Mouse (Mus musculus) right cerebral cortex, postnatal 14 days (tissue): ENCODE measurements around the gene Relt.

Source experiments
- DNase-seq: peaks from one replicate; pipeline ENCODE4 v3.0.0; 2022

Relt gene

DNA sequence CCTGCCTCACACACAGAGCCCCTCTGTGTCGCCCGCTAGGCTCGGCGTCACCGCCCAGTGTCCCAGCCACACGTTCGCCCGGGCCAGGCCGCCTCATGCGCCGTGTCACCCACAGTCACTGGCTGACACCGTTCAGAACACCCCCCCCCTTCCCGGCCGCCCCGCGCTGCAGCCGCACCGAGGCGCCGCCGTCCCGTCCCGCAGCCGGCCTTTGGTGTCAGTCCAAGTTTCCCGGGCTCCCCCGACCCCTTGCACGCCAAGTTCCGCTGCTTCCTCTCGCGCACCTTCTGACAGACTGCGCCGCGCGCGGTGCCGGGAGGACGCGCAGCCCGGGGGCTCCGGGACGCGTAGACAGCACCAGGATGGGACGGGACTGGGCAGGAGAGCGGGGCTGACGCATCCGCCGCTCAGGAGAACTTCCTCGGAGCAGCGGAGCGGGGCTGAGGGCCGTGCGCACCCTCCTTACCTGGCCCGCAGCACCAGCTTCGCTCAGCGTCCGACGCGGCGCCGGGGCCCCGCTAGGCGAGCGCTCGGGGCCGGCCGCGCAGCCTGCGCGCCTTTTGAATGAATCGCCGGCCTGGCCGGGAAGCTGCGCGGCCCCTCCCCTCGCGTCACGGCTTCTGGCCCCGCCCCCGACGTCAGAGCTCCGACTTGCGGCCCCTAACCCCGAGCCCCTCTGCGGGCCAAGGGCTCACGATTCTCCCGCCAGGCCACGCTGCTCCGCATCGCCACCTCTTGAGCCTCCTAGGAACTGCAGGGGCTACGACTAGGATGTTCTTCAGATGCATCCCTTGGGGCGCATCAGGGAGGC lies at the start of gene Relt:
TSS of gene Relt (minus strand) at position 619 of the 811 bp plus-strand sequence.
- DNase-seq: peak; percentile 88

DNA sequence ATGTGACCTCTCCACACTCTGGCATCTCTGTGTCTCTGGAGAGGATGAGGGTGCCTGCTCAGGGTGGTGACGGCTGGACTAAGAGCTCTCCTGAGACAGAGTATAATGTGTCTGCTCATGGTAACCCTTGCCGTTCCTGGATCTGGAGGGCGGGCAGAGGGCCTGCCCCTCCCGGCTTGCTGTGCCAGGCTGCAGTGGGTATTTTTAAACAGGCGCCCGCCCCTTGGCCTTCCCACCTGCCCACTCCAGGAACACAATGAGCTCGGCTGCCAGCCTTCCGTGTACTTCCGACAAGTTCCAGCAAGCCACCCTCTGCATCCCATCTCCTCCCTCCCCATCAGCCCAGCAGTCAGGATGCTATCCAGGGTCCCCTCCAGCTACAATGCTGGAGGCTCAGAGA lies 48.5 kb upstream of the Relt start:
- no peak for DNase-seq

DNA sequence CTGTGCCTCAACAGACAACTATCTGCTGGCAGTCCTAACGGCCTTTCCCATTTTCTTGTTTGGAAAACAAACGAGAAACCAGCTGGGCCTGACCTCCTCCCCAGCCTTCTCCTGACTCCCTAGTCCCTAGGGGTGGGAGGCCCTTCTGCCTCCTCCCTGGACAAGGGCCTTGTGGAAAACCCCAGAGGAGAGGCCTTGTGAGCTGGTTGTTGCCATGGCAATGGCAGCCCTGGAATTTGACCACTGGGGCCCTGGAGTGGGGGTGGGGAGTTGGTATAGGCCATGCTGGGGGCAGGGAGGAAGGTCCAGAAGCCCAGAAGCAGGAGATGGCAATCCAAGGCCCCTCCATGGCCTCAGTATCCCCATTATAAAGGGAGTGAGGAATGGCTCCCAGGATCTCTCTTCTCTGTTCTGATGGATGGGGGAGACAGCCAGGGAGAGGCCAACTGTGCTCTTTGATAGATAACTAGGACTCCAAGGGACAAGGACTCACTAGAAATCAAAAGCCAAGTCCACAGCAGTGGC lies 48.1 kb upstream of the Relt start:
- no peak for DNase-seq

DNA sequence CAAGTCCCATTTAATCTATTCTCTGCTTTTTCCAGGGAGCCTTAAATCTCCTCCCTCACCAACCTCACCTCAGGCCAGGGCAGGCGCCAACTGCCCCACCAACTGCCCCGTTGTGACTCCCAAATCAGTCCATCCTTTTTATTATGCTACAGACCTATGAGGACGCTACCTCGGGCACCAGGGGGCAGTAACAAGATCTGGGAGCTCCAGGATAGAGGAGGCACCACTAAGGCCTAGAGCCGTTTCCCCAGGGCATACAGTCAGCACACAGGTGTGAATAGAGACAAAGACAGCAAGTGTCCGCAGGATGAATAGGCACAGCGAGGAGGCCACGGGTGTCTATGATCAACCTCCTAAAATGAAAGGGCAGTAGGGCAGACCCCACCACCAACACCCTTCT lies 45.3 kb upstream of the Relt start:
- DNase-seq: no peak

DNA sequence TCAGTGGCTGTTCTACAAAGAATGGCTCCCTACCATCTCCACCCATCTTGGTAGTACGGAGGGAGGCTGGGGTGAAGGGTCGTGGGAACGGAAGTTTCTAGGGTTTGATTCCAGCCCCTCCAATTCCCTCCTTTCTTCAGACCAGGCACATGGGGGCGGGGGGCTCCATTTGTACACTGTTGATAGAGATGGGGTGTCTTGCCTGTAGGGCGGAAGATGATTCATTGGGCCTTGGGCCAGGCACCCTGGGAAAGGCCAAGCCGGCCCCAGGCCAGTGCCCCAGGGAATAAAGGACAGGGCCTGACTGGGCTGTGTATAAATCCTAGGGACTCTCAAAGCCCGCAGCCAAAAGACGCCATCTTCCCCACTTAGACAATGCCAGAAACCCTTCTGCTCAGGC lies 44.8 kb upstream of the Relt start:
- DNase-seq: no peak

DNA sequence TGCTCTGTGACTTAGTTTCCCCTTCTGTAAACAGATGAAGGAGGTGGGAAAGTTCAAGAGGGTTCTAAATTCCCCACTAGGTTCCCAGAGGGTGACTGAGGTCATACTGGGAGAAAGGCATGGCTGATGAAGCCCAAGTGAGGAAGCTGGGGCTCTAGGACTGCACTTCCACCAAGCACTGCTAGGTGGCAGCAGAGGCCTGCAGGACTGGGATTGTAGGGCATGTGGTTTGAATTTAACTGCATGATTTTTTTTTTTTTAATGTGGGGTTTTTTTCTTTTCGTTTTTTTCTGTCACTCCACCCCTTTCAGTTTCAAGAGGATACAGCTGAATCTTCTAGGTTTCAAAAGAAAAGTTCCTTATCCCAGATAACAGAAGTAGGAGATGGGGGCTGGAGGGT lies 44.0 kb upstream of the Relt start:
- DNase-seq: peak; percentile 83

DNA sequence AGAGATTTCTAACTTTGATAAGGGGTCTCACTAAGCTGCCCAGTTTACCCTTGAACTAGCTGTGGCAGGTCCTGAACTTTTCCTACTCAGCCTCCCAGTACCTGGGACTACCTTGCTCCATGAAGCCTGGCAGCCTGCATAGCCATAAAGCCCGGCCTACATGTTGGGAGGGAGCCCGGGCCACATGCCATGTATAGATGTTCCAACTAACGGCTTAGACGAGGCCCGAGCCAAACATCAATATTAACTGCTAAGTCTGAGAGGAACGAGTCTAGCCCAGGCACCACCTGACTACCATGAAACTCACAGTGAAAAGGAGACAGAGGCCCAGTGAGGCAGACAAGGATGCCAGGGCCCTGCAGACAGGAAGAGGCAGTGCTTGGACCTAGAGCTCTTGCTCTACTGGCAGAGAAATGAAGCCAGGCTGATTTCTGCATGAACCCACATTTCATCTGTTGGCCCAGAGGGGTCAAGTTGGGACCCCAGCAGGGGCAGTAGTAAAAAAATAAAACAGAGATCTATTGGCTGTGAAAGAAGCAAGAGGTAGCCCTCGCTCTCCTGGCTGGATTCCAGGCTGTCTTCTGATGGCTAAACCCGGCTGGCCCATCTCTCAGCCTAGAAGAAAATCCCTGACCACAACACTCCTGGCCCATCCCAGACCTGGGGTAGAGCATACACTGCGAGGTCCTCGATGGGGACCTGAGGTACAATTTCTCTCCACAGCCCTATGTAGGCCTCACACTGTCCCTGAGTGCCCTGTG lies 43.0 kb upstream of the Relt start:
- DNase-seq: no peak

DNA sequence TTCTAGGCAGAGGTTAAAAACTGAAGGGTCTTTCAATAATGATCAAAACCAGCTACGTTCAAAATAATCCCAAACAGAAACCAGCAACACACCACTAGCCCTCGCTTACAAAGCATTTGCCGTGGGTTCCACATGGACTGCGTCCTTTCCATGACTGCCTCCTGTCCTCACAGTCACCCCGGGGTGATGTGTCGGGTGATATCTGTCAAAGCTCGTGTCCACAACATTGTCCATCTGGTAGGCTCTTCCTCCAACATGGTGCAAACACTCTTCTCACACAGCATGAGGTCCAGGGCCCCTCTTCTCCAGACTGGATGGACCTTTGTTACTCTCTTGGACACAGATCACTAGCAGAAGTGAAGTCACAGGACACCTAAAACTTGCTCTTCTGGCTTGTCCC lies 41.8 kb upstream of the Relt start:
- no peak for DNase-seq

DNA sequence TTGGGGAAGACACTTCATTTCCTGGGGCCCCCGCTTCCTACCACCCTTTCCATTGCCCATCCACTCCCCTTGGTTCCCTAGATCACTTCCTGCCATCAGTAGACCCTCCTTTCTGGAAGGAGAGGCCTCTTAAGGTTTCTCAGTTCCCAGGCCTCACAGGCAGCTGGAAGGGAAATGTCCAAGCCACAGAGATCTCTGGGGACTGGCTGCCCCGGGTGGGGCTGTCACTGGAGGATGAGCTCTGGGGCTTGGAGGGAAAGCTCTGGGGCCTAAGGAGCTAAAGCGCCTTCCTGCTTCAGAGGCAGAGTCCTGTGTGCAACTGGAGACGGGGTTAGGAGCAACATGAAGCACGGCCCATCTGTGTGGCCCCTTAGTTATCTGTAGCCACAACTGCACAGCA lies 41.4 kb upstream of the Relt start:
- no peak for DNase-seq

DNA sequence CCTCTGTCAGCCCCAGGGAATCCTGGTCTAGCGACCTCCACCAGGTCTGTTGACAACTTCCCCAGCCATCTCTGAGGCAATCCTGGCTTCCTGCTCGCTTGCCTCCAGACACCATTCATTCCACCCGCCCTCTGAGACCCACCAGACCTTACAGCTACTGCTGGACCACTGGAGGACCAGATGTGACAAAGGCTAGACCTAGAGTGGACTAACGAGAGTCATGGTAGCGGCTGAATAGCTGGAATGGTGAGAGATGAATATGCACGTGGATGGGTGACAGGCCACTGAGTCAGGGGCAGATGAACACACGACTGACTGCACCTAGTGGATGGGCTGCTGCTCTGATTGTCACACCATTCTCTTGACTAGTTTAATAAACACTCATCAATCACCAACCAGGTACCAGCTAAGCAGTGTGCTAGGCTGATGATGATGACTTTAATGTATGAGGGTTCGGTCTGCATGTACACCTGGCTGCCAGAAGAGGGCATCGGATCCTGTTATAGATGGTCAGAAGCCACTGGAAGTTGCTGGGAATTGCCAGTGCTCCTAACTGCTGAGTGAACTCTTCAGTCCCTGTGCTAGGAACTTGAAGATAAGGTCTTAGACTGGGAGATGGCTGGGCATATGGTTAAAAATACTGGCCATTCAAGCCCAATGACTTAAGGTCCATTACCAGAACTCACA lies 39.3 kb upstream of the Relt start:
- DNase-seq: no peak

DNA sequence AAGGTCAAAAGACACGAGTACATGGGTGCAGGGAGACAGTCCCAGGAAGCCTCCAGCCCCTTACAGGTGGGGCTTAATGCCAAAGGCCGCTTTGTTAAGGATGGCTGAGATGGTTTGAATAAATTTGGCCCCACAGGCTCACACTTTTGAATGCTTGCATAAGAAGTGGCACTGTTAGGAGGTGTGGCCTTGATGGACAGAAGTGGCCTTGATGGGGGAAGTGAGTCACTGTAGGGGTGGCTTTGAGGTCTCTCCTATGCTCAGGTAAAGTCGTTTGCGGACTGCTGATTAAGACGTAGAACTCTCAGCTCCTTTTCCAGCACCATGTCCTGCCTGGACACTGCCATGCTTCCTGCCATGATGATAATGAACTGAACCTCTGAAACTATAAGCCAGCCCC lies 34.6 kb upstream of the Relt start:
- DNase-seq: no peak

DNA sequence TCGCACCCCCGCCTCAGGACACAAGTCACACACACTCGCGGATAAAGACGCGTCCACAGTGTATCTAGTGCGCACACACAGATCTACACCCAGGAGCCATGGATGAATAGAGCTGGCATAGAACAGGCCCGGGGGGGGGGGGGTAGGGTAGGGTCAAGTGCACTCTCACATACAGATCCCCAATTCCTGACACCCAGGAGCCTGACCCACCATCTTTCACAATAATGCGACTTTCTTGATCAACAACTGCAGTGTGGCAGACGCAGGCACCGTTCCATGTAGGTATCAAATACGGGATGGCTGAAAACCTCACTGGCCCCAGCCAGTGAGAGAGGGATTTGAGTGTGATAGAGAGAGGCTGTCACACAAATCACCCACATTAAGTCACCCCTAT lies 31.6 kb upstream of the Relt start:
- DNase-seq: no peak

DNA sequence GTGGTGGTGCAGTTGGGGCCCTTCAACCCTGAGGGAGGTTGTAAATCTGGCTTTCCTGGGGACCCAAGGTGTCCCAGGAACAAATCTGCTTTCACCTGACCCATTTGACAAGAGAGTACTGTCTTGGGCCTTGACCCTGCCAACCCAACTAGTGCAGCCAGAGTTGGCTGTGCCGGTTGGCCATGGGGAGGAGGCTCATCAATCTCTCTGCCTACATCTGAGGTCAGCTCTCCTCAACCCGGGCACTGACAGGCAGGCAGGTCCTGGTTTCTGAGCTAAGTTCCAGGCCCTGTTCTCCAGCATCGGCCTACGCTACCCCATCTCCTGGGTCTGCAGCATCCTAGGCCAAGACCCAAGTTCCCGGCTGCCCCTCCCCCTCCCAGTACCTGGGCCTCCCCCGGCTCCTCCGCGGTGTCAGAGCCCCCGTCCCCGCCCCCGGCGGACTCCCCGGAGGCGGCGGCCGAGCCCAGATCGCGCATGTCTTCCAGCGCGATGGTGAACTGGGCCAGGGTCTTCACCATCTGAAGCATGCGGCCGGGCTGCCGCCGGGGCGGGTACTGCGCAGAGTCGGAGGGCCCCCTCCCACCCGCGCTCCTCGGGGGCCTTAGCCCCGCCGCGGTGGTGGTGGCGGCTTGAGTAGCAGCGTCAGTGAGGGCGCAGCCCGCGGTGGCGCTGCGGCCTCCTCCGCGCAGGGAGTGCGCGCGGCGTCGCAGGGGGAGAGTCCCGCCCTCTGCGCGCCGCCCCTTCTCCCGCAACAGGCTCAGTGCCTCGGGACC lies 31.0 kb upstream of the Relt start:
- peak; percentile 60 for DNase-seq

DNA sequence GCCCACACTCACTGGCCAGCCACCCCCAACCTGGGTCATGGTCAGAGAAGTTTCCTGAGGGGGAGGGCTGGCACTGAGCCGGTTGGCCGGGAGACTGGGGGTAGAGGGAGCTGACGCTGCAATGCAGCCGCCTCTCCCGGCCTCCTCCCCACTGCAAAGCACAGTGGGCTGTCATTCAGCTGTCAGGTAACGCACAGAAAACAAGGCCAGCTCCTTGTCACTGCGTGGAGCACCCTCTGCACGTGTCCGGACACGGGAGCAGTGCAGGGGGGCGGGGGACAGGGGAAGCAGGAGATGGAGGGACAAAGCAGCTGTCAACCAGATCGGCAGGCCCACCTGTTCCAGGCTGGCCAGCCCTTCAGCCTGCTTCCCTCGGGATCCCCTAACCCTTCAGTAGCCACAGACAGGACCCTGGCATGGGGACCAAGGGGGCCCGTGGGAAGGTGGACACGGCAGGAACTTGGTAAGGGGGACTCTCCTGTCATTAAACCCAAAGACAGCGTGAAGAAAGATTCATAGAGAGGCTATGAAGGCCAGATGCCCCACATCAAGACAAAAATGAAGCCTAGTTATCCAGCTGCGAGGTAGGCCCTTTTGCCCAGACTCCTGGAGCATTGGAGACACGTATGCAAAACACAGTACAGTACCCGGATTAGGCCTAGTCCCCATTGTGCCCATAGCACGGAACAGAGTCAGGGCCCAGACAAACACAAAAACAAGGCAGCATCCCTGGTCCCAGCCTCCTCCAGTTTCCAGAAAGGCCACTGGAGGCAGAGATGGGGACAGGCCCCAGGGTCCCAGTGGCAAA lies 30.2 kb upstream of the Relt start:
- peak; percentile 67 for DNase-seq

DNA sequence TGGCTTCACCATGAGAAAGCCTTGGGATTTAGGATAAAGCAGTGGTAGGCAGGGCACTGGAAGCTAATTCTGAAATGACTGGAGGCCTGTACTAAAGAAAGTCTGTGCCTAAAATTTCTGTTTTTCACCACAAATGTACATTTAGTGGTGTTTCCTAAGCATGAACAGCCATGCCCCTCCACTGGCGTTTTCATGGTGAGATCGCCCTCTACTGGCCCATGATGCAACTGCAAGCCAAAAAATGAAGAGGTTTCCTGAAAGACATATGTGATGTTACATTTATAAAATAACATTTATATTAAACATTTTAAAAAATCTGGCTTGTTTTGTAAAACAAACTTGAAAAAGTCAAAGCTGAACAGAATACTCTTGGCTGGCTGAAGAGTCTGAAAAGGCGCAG lies 23.3 kb upstream of the Relt start:
- DNase-seq: no peak

DNA sequence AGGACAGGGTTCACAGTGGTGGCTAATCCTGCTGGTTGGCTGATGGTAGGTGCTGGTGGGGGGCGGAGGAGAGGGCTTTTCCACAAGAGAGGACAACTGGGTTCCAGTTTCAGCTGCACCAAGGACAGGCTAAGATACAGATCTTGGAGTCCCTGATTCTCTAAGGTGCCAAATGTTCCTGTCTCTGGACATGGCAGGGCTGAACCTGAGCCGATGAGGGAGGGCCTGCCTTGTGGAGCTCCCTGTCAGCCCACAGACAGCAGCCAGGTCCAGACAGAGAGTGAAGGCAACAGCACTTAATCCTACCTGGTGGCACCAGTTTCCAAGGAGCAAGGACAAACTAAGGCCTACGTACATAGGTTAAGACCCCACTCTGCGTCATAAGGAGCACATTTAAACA lies 21.2 kb upstream of the Relt start:
- DNase-seq: no peak

DNA sequence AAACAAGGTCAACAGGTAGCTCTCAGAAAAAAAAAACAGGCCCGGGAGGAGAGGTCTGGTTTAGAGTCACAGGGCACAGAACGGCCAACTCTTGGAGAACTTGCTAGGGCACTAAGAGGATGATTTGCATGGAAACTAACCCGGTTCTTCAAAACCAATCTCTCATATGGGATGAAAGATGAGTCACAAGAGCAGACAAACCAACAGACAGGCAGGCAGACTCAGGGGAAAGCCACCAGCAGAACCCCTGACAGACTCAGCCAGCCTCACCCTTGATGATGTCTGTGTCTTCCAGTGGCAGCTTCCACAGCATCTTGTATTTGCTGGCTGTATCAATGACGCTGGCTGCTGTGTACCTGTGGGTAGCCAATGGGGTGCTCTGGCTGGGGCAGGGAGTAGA lies 18.7 kb upstream of the Relt start:
- no peak for DNase-seq

DNA sequence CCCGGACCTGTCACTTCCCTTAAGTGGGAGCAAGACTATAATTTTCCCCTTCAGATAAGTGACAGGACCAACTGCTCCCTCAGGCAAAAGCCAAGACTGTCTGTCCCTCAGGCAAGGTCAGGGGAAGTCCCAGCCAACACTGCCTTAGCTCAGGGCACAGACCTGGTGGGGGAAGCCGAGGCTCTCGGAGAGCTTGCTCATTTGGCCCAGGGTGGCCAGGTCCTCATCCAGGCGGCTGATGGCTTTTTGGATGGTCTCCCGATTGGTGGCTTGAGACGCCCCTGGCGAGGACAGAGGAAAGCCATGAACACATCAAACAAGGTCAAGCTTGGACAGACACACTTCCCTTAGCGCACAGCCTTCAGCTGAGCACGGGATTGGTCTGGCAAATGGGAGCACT lies 18.3 kb upstream of the Relt start:
- DNase-seq: no peak

DNA sequence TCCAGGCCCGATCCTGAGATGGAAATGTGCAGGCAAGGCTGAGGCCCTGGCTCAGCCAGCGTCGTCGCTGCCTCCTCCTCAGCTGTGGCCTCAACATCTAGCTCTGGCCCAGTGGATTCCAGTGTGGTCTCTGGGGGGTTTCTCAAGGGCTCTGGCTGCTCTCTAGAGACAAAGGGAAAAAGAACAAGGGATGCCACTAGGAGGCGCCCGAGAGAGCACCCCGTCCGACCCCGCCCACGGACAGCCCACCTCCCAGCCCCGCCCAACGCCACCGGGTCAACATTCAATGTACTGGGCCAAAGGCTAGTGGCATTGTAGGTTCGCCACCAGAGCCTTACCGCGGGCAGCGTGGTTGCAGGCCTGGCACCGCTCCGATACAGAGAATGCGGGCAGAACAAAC lies 16.3 kb upstream of the Relt start:
- peak; percentile 80 for DNase-seq

DNA sequence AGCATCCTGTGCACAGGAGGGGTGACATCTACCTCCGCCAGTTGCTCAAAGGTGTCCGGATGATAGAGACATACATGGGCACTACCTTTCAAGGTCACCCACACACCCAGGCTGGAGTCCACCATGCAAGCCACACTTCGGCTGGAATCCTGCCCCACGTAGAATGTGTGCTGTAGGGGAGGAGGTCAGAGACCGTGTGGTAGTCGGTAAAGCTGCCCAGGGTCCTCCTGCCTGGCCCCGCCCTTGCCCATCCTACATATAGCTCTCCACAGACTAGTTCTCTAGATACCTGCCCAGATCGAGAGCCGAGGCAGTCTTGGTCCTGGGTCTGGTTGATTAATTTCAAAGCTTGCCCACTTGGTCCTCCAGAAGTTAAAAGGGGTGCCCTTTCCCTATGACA lies 13.5 kb upstream of the Relt start:
- no peak for DNase-seq

DNA sequence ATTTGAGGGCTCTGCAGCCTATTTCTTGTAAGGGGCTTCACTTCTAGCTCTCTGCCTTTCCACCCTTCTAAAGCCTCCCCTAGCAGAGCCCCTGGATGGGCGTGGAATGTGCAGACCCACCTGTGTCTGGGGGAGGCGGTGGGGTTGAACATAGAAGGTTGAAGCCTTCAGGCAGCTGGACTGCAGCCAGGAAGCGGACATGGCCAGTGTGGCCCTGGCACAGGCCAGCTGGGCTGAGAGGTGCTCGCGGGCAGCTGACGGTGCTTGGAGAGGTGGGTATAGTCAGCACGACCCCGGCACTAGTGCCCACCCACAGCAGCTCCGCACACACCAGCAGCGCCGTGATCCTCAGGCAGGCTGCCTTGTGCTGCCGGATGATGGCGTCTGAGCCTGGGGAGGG lies 13.0 kb upstream of the Relt start:
- DNase-seq: no peak

DNA sequence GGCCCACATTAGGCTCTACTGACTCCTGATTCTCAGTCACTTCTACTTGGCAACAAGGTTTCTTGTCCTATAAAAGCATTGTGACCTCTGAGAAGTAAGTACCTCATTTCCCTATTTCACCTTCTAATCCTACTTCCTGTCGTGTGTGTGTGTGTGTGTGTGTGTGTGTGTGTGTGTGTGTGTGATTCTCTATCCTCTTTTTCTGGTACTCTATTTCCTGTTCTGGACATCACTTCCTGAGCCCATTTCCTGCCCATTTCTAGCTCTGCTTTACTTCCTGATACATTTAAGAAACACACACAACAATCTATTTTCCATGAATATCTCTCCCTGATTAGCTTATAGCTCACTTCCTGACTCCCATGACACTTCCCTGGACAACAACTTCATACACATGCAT lies 12.6 kb upstream of the Relt start:
- DNase-seq: no peak
